Mouse (Mus musculus): ENCODE results near the gene Mrpl10.

The Mrpl10 gene

GRCm38 (mm10) chr11:97041022-97041899 lies at the start of gene Mrpl10, which contains the start of gene Lrrc46:
TSS of gene Mrpl10 (plus strand) at chr11:97041560.
TSS of gene Lrrc46 (minus strand) at chr11:97041407.
- DNase-seq = peak; percentile 87 to 96

- DNase-seq = no peak
Measured at GRCm38 (mm10) chr11:96992722-96993311, 48.5 kb upstream of the Mrpl10 start.

- no peak for DNase-seq
Measured at GRCm38 (mm10) chr11:96995031-96995430, 46.3 kb upstream of the Mrpl10 start.

GRCm38 (mm10) chr11:96995836-96996772 lies 45.3 kb upstream of the Mrpl10 start:
- DNase-seq = no peak

- no peak for DNase-seq
Measured at GRCm38 (mm10) chr11:96996773-96997379, 44.5 kb upstream of the Mrpl10 start.

DNA sequence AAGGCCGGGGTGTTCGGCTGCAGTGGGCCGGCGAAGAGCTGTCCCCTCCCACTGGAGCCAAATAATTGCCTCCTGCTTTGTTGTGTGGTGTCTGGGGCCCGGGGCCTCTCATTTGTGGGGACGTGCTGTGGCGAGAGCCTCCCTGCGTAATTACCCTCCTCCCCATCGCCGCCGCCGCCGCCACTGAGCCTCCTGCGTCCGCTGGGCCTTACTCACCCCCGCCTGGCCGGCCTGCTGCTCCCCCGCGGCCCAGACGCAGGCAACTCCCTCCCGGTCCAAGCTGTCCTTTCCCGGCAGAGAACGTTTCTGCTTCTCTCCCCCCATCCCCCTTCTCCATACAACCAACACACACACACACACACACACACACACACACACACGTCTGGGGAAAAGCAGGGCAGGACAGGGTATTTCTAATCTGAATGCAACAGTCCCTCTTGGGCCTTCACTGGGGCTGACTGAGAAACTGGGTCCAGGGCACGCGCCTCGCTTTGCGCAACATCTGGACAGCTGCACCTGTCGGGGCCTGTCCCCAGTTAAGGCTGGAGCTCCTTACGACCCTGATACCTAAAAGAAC lies 43.9 kb upstream of the Mrpl10 start:
- peak; percentile 68 to 75 for DNase-seq

DNA sequence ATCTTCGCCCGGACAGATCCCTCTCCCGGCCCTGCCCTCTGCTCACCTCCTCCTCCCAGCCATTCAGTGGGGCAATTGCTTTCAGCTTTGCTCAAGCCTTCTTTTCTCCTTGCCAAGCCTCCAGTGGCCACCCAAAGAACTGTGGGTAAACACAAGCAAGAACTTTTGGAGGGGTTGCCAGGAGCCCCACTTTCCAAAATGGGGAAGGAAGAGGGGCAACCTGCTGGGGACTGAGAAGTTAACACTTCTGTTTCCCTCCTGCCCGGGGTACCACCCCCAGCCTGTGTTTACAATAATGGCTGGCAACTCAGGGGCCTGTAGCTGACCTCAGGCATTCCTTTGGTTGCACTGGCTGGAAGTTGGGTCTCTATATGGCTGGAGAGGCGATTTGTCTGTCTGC lies 38.2 kb upstream of the Mrpl10 start:
- DNase-seq = no peak

- DNase-seq = no peak
Measured at GRCm38 (mm10) chr11:97007093-97007794, 34.1 kb upstream of the Mrpl10 start.

DNA sequence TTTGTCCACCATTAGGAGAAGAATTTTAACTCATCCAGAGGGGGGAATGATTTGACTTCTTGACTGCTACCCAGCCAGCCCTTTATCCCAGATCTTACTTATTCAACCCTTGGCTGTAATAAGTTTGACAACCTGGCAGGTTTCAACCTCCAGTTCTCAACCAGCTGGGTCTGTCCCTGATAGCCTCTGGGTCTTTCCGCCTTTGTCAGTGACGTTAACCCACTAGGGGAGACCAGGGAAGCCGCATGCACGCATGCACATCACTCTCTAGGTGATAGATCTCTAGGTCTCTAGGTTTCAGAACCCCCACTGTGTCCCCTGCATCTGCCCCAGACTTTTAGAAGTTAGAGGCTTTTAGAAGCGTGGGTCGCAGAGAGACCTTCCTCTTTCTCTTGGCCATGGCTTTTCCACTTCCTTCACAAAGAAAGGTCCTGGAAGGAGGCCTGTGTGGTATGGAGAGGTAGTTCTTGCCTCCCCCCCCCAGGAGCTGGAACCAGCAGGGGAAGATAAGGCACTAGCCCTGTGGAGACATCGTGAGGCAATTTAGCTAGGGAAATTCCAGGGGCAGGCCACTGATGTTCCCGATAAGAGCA lies 32.1 kb upstream of the Mrpl10 start:
- DNase-seq = no peak

- no peak for DNase-seq
Measured at GRCm38 (mm10) chr11:97013121-97013670, 28.2 kb upstream of the Mrpl10 start, which contains the start of gene Sp6. TSS of gene Sp6 (plus strand) at chr11:97013394.

GRCm38 (mm10) chr11:97017696-97018582 lies 23.4 kb upstream of the Mrpl10 start:
- no peak for DNase-seq

DNA sequence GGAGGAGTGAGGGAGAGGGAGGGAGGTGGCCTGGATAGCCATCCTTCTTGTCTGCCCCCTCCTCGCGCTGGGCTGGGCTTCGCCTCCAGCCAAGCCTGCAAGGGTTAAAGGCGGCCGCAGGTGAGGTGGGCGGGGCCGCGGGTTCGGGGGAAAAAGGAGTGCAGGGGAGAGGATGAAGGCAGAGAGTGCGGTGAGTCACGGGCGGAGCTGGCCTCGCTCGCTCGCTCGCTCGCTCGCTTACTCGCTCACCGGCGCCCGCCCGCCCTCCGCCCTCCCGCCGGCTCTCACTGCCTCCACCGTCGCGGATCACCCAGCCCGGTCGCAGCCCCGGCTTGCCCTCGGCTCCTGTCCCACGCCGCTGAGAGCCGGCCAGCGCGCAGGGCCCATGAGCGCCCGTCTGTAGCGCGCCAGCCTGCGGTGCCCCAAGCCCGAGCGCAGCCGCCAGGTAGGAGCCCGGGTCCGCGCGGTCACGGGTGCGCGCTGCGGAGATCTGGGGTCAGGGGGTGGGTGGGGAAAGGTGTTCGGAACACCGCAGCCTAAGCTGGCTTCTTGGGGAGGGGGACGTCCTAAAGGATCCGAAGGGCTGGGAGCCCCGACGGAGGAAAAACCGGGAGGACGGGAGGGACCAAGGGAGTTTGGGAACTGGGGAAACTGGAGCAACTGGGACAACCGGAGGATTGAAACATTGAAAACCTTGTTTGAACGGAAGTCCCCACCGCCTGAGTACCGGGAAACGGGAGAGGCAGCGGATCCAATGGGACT lies 22.6 kb upstream of the Mrpl10 start:
- DNase-seq = no peak

- no peak for DNase-seq
Measured at GRCm38 (mm10) chr11:97019345-97019708, 22.0 kb upstream of the Mrpl10 start.

DNA sequence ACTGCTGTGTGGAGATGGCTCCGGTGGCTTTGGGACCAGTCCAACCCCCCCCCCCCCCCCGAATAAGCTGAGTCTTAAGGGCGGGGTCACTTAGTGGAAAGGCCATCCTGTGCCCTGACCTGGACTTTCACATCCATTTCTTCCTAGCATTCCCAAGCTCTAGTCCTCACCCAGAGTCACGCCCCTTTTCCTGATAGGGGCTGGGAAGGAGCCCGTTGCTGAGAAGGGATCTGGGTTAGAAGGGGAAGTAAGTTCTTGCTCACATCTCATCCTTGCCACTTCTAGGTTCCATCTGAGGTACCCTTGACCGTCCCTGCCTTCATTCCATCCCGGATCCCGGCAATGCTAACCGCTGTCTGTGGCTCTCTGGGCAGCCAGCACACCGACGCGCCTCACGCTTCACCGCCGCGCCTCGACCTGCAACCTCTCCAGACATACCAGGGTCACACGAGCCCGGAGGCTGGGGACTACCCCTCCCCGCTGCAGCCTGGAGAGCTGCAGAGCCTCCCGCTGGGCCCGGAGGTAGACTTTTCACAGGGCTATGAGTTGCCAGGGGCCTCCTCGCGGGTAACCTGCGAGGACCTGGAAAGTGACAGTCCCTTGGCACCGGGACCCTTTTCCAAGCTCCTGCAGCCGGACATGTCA lies 20.1 kb upstream of the Mrpl10 start:
- no peak for DNase-seq

- DNase-seq = peak; percentile 80 to 87
Measured at GRCm38 (mm10) chr11:97021873-97022484, 19.4 kb upstream of the Mrpl10 start.

DNA sequence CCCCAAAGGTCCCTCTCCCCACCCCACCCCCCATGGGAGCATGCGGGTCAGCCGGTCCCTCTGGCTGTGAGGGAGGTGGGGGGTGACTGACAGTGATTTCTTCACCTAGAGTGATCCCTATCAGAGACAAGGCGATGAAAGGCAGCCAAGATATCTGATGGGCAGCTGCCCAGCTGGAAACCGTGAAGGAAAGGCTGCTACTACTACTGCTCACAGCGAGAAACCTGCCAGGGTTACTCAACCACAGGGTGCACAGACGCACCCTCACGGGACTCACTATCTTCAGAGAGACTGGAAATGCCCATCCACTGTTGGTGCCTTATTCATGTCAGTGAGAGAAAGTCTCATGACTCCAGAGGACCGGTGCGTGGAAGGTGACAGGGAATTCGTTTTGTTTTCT lies 16.4 kb upstream of the Mrpl10 start:
- no peak for DNase-seq

DNA sequence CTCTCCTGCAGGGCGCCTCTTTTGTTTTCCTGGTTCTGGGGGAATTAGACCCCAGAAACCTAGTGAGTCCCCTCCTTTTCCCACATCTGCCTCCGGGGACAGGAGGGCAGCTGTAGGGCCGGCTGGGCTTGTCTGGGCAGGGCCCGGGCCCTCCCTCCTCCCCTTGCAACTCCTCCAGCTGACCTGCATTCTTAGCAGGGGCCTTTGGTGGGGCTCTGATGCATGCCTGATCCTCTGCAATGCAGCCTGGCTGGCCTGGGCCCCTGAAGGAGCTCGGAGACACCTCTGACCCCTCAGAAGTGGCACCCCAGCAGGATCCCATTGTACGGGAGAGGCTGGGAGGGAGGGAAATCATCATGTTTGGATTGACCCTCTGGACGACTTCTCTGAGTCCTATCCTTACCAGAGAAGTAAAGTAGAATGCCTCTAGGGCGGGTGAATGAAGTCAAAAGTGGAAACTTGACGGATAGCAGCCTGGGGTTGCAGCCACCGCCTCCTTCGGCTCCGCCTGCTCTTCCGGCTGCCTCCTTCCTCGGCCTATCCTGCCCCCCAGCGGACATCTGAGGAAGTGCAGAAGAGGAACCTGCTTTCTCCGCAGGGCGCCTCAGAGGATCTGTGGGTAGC lies 15.5 kb upstream of the Mrpl10 start:
- peak; percentile 88 to 92 for DNase-seq
